ENCODE assay signal across 8 mouse cellular contexts in the genomic region with DNA sequence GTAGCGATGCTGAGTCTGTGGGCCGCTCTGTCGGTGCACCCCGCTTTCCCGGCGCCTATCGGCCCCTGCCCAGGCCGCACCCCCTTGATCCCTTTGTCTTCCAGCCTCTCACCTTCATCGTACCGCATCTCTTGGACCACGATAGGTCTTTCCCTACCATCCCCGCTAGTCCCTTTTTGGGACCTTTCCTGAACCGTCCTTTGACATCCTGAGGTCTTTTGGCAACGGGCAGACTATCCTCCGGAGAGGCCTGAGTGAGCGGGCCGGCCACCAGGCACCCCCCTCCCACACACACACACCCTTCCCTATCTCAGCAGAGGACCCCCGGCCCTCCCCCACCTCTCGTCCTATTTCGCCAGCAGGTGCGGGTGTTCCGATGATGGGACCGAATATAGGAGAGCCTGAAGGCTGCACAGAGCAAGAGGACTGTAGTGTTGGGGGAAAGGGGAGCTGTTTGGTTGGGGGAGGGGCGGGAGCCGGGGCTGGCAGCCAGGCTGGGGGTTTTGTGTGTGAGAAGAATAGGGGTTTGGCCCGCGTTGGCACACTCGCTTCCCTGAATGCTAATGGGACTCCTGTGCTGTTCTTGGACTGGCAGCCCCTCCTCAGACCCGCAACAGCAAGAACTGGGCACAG. TPM values are rescaled to one million over a fixed set of nuclear protein-coding genes. Genes with fewer than 3 reads are reported as not detected.
A peak's percentile ranks its signal among the peaks of the same experiment; 100 is the strongest.
DNase-seq lines count a peak whose midpoint lies in the region; ATAC-seq and TF ChIP-seq lines count a peak whose summit lies in the region.

A gene (minus strand): TSS at position 419 of the 633 bp plus-strand sequence.

- 1% methylated on average over 28 of the region's 29 CpGs for WGBS in kidney, embryonic 16.5 days
- 1% methylated on average over 29 of the region's 29 CpGs for WGBS in limb, embryonic 14.5 days
- WGBS in small intestine, adult 2 months: 19% methylated on average over 29 of the region's 29 CpGs

- TF ChIP-seq POLR2A in embryonic fibroblast, embryonic 13.5 days (IDR thresholded peaks at IDR 0.05; ENCODE audit: low read depth, low read length): no peak
- TF ChIP-seq POLR2A in limb, embryonic 14.5 days (IDR thresholded peaks at IDR 0.05; ENCODE audit: borderline replicate concordance, extremely low read depth, insufficient read depth, insufficient read length): no peak
- no peak for TF ChIP-seq POLR2A in small intestine, adult 2 months (IDR thresholded peaks at IDR 0.05; ENCODE audit: low read depth, low read length)

- H3K9ac ChIP-seq in kidney, embryonic 16.5 days (replicated peaks; ENCODE audit: low read length): peak within 1 kb of the TSS; percentile 61
- H3K9ac ChIP-seq in limb, embryonic 14.5 days (ENCODE audit: low read depth, low read length, severe bottlenecking): peak within 1 kb of the TSS; percentile 55

- H3K27ac ChIP-seq in kidney, embryonic 16.5 days (ENCODE audit: low read length): no peak within 1 kb of the TSS
- no peak within 1 kb of the TSS for H3K27ac ChIP-seq in embryonic fibroblast, embryonic 13.5 days (ENCODE audit: insufficient read depth, low read length)
- no peak within 1 kb of the TSS for H3K27ac ChIP-seq in limb, embryonic 14.5 days (replicated peaks; ENCODE audit: low read depth, low read length)
- H3K27ac ChIP-seq in small intestine, adult 2 months (ENCODE audit: insufficient read depth, low read depth, low read length): no peak within 1 kb of the TSS

- ATAC-seq in kidney, embryonic 16.5 days (ENCODE audit: low FRiP score, low TSS enrichment): no peak
- no peak for ATAC-seq in limb, embryonic 14.5 days (ENCODE audit: low FRiP score, low read depth)

- intact Hi-C loops in left cerebral cortex, postnatal 36 days (cut with DNase I): no loop called here

- no peak for DNase-seq in kidney, adult 9 months
- peak; percentile 7 for DNase-seq in ZHBTc4 (ENCODE audit: low read depth, low spot score)
- no peak for DNase-seq in limb, embryonic 14.5 days (ENCODE audit: low spot score)
- no peak for DNase-seq in adrenal gland, postnatal 25 days
- no peak for DNase-seq in left cerebral cortex, postnatal 36 days (ENCODE audit: low spot score in 2 of 2)

- peaks cover 40% of the 10 kb centered on the region for H3K4me1 ChIP-seq in kidney, embryonic 16.5 days (ENCODE audit: insufficient read depth, low read length)
- peaks cover 3% of the 10 kb centered on the region; the same call in 1 of the 2 replicates for H3K4me1 ChIP-seq in embryonic fibroblast, embryonic 13.5 days (ENCODE audit: control insufficient read depth, insufficient read depth, low read length)
- peaks cover 10% of the 10 kb centered on the region for H3K4me1 ChIP-seq in limb, embryonic 14.5 days (ENCODE audit: control insufficient read depth, insufficient read depth, low read length)
- H3K4me1 ChIP-seq in small intestine, adult 2 months (ENCODE audit: control insufficient read depth, insufficient read depth, insufficient read length, low read length): no peaks in the 10 kb centered on the region; the same call in 1 of the 2 replicates

- peak within 1 kb of the TSS; percentile 55 for H3K4me3 ChIP-seq in kidney, embryonic 16.5 days (ENCODE audit: low read length)
- peak within 1 kb of the TSS; percentile 58 for H3K4me3 ChIP-seq in embryonic fibroblast, embryonic 13.5 days (ENCODE audit: insufficient read depth, low read length)
- peak within 1 kb of the TSS; percentile 52 for H3K4me3 ChIP-seq in limb, embryonic 14.5 days (replicated peaks; ENCODE audit: low read length)
- peak within 1 kb of the TSS; percentile 36 for H3K4me3 ChIP-seq in small intestine, adult 2 months (ENCODE audit: low read depth, low read length)

- no peaks in the 10 kb centered on the region for H3K9me3 ChIP-seq in kidney, embryonic 16.5 days (ENCODE audit: low read length)
- no peaks in the 10 kb centered on the region; the same call in 1 of the 2 replicates for H3K9me3 ChIP-seq in limb, embryonic 14.5 days (ENCODE audit: control insufficient read depth, low read length)

- peak within 1 kb of the TSS; percentile 95 for H3K4me2 ChIP-seq in kidney, embryonic 16.5 days (replicated peaks; ENCODE audit: low read depth, low read length)
- peak within 1 kb of the TSS; percentile 94 for H3K4me2 ChIP-seq in limb, embryonic 14.5 days (replicated peaks; ENCODE audit: low read depth, low read length, severe bottlenecking)

- peaks cover 39% of the 10 kb centered on the region for H3K27me3 ChIP-seq in kidney, embryonic 16.5 days (ENCODE audit: insufficient read depth, low read length)
- H3K27me3 ChIP-seq in limb, embryonic 14.5 days (ENCODE audit: control insufficient read depth, insufficient read depth, low read length): peaks cover 54% of the 10 kb centered on the region
- H3K27me3 ChIP-seq in small intestine, adult 2 months (ENCODE audit: control insufficient read depth, insufficient read depth, low read length): peaks cover 24% of the 10 kb centered on the region

- no peak for TF ChIP-seq CTCF in embryonic fibroblast, embryonic 13.5 days (IDR thresholded peaks at IDR 0.05; ENCODE audit: borderline replicate concordance, insufficient read depth, low read length)
- TF ChIP-seq CTCF in small intestine, adult 2 months (IDR thresholded peaks at IDR 0.05; ENCODE audit: extremely low read depth, insufficient read length, insufficient replicate concordance, low read depth, low read length): no peak

- no peaks in the 10 kb centered on the region for H3K36me3 ChIP-seq in kidney, embryonic 16.5 days (ENCODE audit: insufficient read depth, low read length)
- H3K36me3 ChIP-seq in limb, embryonic 14.5 days (ENCODE audit: control insufficient read depth, insufficient read depth, low read length): no peaks in the 10 kb centered on the region
- no peaks in the 10 kb centered on the region for H3K36me3 ChIP-seq in small intestine, adult 2 months (ENCODE audit: control insufficient read depth, insufficient read depth, low read length)

RNA-seq across cellular contexts. Expression of the gene that starts here (rescaled TPM):
- not detected in 2 replicates for polyA plus RNA-seq in kidney, embryonic 16.5 days (2015; fragmentation: Nextera tagmentation; extraction: Ambion mirVana)
- not detected in 2 replicates for polyA plus RNA-seq in embryonic fibroblast, embryonic 13.5 days (2011; ENCODE audit: insufficient read length, low read depth, missing spikeins)
- not detected in 2 replicates for polyA plus RNA-seq in limb, embryonic 14.5 days (2012; rRNA removed)
- polyA plus RNA-seq in limb, embryonic 14.5 days (2014; fragmentation: Nextera tagmentation; extraction: Ambion mirVana): not detected in 2 replicates
- polyA plus RNA-seq in small intestine, adult 2 months (2012; rRNA removed): not detected in 2 replicates
- not detected in 2 replicates for total RNA-seq in adrenal gland, postnatal 25 days (2021)
- 1 to 10 TPM; 3.1 to 3.3 TPM for total RNA-seq in left cerebral cortex, postnatal 36 days (2021)
